Mouse (Mus musculus): Measurements from ENCODE around the gene Tekt4.

Gene Tekt4

DNA sequence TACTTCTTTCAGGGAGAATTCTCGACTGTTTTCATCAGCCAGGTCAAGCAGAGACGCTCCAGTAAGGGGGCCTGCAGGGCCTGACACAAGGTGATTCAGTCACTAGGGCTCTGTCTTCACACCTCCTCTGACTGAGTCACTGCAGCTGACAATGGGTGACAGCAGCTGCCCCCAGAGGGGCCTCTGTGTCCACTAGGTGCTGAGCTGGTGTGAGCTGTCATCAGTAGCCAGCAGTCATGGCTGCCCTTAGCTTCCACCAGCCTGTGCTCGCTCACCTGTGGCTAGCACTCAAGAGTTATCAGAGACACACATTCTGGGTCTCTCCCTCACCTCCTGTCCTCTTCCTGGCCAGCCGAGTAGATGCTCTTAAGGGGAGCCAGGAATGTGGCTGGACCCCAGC, 26.4 kb downstream of the Tekt4 start:
- DNase-seq: no peak

DNA sequence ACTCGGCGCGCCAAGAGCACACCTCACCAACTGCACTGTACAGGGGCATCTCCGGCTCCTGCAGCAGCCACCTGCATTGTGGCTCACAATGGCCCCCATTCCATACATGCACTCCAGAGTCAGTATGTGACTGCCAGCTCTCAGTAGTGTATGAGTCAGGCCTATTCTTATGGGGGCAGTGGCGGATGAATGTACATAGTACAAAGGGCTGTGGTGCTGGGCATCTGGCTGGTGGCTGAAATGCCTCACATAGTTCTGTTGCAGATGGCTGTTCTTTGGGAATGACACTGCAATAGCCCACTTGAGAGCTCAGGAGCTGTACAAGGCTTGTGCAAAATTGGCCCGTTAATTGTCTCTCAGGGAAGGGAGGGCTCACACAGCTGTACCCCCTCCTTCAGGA, 27.7 kb downstream of the Tekt4 start:
- DNase-seq: no peak

DNA sequence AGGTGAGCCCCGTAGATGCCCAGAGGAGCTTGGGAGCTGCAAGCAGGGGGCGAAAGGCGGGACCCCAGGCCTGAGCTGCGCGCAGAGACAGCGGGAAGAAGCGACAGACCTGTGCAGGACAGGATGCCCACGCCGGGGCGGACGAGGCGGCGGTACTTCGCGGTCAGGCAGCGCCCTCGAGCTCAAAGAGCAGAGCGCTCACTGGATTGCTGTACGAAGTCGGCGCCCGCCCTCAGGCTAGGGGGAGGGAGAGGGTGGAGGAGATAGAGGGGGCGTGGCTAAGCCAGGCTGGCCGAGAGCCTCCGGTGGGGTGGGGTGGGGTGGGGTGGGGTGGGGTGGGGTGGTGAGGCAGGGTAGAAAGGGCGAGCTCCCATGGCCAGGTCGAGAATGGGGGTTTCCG, 42.6 kb downstream of the Tekt4 start, which contains the start of gene Sstr5:
Gene Sstr5, minus strand, starts transcription at position 276 of the 400 bp plus-strand sequence.
- no peak for DNase-seq

DNA sequence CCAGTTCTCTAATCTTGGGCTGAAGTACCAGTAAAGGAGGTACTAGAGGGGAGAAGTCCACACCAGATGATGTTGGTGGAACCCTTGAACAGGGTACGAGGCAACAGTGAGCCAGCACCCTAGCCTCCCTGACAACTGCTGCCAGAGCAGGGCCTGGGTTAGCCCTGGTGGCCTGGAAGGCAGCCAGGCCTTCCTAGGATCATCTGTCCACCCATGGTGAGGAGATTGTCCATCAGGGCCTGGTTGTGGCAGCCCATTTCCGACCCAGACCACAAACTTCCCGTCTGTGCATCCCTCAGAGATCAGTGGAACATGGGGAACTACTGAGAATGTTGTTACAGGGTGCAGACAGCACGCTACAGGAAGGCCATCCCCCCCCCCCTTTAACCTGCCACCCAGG, 48.2 kb downstream of the Tekt4 start:
- no peak for DNase-seq

DNA sequence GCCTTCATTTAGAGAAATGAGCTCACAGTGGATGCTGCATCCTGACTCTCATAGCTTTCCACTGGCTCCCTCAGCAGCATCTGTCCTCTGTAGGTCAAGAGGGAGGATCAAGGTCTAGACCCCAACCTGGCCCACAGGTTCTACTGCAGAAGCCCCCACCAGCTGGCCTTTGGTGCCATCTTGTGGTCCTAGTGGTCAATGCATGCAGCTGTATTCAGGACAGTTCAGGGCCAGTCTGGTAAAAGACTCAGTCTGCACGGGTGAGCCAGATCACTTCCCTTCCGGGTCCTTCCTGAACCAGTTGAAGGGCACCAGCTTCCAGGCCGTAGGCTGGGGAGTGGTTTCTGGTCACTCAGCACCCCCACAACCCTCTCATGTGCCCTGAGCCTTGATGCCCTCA, 53.4 kb downstream of the Tekt4 start:
- DNase-seq: peak; percentile 66

DNA sequence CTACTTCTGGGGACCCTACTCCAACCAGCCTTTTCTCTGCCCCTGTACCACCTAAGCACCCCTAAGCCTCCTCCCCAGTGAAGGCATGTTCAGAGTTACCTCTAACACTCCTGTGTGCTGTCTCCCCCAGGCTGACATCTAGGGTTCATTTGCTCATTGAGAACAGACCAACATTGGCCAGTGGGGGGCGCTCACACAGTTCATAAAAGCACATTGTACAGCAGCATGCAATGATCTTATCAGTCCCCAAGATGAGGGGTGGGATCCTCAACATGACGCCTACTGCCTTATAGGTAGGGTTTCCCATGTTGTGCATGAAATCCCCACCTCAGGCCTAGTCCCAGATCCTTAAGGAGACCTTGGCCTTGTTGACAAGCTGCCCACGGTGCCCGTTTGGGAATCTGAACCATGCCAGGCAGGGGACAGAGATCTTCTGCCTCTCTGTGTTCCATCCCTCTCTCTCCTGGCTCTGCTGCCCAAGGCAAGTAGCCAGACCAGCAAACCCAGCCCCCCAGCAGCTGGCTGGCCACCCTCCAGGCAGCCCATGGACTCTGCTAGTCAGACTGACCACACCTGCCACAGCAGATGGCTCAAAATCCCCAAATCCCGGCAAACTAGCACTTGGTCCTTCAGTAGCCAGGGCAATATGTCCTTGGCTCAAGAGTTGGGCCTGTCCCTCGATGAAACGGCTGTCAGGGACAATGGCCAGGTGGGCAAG, 54.6 kb downstream of the Tekt4 start:
- peak; percentile 27 for DNase-seq

DNA sequence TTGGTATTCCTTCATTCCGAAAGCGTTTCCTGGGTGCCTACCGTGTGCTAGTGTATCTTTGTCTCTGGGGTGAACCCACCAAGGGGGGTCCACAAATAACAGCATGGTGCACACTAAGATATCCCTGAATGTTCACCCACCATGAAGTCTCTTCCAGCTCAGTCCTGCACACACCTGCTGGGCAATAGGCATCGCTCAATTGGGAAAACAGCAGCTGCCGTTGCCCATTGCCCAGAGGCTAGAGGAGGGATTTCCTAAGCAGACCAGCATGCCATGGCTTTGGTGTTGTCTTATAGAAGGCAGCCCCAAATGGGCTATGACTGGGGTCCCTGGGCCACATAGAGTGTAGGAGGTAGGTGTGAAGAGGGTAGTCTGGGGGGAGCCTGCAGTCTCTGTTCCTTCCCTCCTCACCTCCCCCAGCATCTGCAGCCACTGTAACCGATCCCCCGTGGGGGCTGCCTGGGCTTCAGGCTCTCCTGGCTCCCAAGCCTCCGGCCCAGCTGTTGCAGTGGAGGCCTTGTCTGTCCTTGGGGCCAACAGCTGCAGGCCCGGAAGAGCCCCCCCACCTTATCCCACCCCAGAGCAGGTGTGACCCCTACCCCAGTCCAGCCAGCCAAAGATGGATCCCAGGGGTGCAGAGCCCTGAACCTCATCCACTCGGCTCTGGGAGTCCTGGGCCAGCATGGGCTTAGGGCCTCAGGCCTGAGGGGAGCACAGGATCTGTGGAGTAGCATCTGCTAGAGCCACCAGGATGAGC, 55.8 kb downstream of the Tekt4 start:
- no peak for DNase-seq

DNA sequence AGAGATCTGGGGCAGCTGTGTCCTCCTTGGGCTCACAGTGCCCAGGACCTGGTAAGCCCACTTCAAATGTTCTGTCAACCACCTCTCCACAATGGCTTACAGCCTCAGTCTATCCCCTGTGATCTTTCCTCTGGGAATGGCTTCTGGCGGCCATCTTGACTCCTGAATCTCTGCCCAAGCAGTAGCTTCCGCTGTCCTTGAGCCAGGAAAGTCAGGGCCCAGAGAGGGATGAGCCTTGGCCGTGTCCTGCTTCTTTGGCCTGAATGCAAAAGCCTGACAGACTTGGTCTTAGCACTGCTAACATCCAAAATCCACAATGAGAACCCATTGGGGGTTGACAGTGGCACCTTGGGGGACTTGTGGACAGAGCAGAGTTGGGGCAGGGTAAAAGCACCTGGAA, 57.5 kb downstream of the Tekt4 start:
- DNase-seq: no peak

DNA sequence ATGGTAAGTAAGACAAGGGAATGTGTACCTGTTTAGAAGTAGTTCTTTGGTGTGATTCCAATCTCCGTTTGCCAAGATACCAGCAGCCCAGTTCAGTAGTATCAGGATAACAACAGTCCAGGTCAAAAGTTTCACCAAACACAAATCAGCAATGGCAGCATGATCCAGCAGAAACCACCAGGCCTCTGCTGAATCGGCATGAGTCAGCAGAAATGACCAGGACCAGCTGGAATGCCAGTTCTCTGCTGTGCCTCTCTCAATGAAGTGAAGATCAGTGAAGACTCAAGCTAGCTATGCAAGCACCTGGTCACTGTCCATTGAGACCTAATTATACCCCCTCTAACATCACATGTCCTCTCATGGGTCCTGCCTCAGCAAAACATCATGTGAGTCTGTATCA, 59.6 kb downstream of the Tekt4 start:
- no peak for DNase-seq

DNA sequence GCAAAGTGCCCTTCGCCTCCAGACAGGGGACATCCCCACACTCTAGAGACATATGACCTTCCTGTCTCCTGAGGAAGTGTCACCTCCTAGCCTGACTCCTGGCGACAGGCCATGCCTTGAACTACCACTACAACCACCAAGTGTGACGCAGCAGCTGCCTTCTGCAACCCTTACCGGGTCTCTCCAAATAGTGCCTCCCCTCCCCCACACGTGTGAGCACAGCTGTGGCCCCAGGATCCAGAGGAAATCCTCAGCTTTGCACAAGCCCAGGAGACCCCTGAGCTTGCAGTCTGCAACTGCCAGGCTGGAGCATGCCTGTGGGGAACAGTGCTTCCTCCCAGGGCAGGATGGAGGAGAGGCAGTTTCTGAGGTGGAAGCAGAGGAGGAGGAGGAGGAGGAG, 61.9 kb downstream of the Tekt4 start:
- DNase-seq: no peak

DNA sequence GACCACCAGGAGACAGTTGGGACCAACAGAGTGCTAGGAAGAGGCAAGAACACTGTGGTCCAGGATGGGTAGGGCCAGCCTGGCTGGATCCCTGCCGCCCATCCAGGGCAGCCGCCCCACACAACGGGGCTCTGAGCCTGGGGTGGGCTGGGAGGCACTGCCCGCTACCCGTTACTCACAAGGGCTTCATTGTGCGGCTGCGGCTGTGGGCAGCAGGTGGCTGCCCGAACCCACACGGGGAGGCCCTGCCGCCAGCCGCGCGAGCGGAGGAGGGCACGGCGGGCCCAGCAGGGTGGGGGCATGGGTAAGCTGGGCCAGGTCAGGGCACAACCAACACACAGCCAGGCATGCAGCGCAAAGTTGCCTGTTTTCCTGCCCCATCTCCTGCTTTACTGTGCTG, 63.7 kb downstream of the Tekt4 start:
- no peak for DNase-seq

DNA sequence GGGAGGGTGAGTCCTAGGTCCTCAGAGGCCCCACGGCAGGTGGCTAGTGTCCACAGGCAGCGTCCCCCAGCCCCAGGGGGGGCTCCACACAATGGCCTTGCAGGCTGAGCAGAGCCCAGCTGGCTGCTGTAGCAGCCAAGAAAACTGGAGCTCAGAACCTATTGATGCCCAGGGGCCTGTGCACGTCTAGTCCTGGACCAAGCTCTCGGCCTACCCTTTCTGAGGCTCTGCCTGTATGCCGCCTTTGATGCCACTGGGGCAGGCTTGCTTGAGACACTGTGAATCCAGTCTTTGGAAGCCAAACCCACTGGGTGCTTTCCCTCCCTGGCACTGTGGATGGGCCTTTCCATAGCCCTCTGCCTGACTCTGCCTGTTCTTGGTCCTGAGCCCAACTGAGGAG, 65.1 kb downstream of the Tekt4 start:
- DNase-seq: no peak

DNA sequence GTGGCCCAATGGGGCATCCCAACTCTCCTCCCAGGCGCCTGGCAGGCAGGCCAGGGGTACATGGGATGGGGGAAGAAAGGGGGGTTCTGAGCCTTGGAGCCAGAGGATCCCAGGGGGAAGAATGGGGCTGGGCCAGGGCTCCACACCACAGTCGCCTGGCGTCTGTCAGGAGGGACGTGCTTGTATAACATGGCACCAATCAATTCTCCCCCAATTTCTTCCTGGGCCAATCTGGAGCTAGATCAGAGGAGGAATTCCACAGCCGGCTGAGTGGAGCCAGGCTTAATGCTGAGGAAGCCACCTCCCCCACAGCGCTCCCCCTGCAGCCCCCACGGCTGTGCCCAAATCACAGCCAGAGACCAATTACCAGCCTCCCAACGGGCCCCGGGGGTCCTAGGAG, 66.1 kb downstream of the Tekt4 start:
- DNase-seq: no peak

DNA sequence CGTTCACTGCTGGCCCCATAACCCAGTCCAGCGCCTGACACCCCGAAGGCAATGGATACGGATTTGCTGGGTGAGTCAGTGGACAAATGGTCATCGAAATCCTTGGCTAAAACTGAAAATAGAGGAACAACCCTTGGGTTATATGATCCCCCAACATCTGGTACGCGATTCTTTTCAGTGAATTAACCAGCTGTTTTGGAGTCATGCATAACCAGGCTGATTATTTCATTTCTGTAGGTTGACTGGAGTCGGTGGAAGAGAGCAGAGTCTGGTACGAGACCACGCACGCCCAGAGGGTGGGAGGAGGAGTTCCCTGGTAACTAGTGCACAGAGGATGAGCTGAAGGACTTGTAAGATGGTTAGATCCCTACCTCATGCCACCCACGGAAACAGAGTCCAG, 67.7 kb downstream of the Tekt4 start:
- DNase-seq: no peak
